Mouse (Mus musculus) heart, adult 9 months (tissue): ENCODE data around the gene Tpgs1.

ENCODE experiments used
- DNase-seq, 2 experiments: peaks; one replicate each; pipeline ENCODE4 v3.0.0; 2022; ENCODE audit warnings: low spot score in 2 of 2

Tpgs1 gene

DNA sequence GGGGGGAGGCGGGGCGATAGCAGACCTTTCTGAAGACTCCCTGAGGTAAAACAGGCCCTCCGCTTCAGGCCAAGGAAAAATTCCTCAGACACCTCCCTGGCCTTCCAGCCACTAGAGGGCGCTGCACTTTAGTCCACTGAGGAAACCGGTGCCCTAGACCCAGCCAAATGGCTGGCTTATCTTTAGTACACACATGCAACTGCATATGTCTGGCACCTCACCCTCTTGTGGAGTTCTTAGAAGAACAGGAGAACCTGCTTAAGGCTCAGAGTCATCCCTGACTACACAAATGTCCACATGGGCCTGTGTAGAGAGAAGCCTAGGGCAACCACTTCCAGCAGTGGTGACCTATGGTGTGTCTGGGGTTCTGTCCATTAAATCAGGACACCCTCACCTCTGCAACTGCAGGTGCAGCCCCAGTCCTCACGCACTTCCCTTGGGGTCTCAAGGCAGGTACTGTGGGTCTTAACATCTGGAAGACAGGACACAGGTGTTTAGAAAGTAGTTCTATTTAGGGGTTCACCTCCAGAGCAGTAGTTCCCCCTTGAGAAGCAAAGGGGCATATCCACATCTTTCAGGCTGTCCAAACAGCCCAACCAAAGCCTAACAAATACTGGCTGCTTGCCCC lies 43.4 kb downstream of the Tpgs1 start:
- DNase-seq, result peak in 1 of 2 experiments; percentile 70

GRCm38 (mm10) chr10:79713163-79713562 lies 44.0 kb downstream of the Tpgs1 start:
- DNase-seq, result no peak

GRCm38 (mm10) chr10:79714996-79715395 lies 45.8 kb downstream of the Tpgs1 start:
- no peak for DNase-seq

DNA sequence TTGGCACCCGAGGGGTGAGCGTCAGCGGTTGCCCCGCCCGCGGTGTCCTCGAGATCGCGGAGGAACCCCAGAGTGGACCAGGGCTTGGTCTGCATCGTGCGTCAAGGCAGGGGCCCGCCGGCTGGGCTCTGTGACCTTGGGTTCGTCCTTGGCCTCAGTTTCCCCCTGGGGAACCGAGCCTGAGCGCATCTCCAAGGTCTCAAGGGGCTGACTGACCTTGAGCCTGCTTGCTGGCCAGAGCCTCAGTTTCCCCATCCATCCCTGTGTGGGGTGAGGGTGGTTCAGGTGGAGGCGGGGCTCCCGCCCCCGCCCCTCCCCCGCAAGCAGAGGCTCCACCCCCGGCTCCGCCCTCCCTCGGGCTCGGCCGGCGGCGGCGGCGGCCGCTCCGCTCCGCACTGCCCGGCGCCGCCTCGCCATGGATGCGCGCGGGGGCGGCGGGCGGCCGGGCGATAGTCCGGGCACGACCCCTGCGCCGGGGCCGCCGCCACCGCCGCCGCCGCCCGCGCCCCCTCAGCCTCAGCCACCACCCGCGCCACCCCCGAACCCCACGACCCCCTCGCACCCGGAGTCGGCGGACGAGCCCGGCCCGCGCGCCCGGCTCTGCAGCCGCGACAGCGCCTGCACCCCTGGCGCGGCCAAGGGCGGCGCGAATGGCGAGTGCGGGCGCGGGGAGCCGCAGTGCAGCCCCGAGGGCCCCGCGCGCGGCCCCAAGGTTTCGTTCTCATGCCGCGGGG lies 47.3 kb downstream of the Tpgs1 start, which contains the start of gene Hcn2:
Hcn2 (plus strand) TSS at position 381 of the 734 bp plus-strand sequence.
- DNase-seq, result no peak

- DNase-seq, result no peak
Measured at GRCm38 (mm10) chr10:79716988-79717355, 47.8 kb downstream of the Tpgs1 start.

DNA sequence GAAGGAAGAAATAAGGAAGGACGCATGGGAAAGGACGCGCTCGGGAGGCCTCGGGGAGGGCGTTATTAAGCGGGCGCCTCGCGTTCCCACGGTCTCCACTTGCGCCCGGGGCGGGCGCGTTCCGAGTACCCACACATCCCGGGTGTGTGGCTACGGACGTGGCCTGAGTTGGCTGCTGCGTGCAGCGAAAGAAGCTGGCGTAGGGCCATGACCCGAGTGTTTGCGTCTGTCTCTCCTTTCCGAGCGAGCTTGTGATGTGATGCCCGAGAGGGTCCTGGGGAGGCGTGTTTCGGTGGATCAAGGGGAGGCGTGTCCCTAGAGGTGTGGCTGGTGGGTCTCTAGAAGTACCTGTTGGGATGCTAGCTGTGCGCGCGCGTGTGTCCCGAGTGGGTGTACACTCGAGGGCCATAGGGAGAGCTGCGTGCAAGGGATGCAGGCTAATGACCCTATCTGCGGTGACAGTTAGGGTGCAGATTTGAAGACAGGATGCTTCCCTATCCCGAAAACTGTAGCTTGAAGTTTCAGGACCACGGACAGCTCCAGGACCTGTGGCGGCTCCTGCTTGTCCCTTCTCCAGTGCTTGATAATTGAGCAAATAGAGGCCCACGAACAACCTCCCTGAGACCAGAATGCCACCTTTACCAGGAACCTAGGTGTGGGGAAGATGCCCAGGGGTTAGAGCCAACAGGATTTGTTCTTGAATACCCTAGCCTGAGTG lies 48.6 kb downstream of the Tpgs1 start:
- no peak for DNase-seq

DNA sequence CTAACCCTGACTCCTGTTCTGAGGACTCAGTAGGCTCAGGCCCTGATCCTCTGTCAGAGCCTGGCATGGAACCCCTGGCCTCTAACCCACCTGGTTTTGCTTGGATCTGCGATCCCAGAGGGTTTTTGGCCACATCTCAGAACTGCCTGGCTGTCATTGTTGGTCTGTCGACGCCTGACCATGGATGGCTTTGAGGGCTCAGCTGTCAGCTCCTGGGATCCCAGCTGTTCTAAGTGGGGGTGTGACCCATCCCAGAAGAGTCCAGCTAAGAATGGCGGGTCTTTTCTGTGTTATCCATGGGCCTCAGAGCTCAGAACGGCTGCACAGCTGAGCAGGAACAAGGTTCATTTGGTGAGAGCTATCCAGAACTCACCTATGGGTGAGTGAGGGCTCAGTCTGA lies 51.9 kb downstream of the Tpgs1 start:
- no peak for DNase-seq

DNA sequence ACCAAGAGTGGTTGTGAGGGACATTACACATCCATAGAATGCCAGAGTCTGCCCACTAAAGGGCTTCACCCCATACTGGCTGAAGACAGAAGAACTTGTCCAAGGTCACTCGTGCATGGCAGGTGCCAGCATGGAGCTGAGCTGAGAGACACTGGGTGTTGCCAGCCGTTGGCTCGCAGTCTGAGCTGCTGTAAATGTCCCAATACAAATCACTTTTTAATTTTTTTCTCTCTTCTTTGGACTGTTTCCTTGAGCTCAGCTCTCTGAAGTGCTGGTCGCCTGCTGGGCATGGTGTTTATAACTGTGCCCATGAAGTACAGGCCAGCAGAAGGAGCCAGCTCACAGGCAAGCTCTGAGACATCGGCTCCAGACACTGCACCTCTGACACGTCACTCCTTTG lies 53.9 kb downstream of the Tpgs1 start:
- no peak for DNase-seq

GRCm38 (mm10) chr10:79723692-79724091 lies 54.5 kb downstream of the Tpgs1 start:
- no peak for DNase-seq
